Mouse (Mus musculus) testis, adult 2 months (tissue): ENCODE results near the gene 9930104L06Rik. TPM values are rescaled to one million over a fixed set of nuclear protein-coding genes. Genes with fewer than 3 reads are reported as not detected.

ENCODE experiments used
- H3K27ac ChIP-seq: fragments of 200-500 bp; 2 replicates; pipeline ENCODE4 v1.5.1; 2012; ENCODE audit warnings: low read depth, low read length; ENCODE audit not compliant: control insufficient read depth, insufficient read depth
- H3K27me3 ChIP-seq: fragments of 200-500 bp; 2 replicates; pipeline ENCODE4 v1.6.1; 2012; ENCODE audit warnings: mild to moderate bottlenecking, low read length, moderate library complexity; ENCODE audit not compliant: control insufficient read depth, insufficient read depth
- H3K36me3 ChIP-seq: fragments of 200-500 bp; 2 replicates; pipeline ENCODE4 v1.6.1; 2012; ENCODE audit warnings: mild to moderate bottlenecking, low read length; ENCODE audit not compliant: control insufficient read depth, insufficient read depth
- H3K4me1 ChIP-seq: fragments of 200-500 bp; 2 replicates; pipeline ENCODE4 v1.6.1; 2012; ENCODE audit warnings: low read length; ENCODE audit not compliant: control insufficient read depth, insufficient read depth
- H3K4me3 ChIP-seq: fragments of 200-500 bp; 2 replicates; pipeline ENCODE4 v1.5.1; 2012; ENCODE audit warnings: low read depth, mild to moderate bottlenecking, low read length, moderate library complexity, mixed read lengths; ENCODE audit not compliant: control insufficient read depth
- CTCF ChIP-seq: fragments of 200-500 bp; IDR thresholded peaks from 2 replicates; pipeline ENCODE4 v1.5.1; 2012; ENCODE audit warnings: low read depth, mild to moderate bottlenecking, inconsistent platforms, low read length, moderate library complexity; ENCODE audit not compliant: control insufficient read depth, insufficient read depth, insufficient replicate concordance
- POLR2A ChIP-seq: fragments of 200-500 bp; IDR thresholded peaks from 2 replicates; pipeline ENCODE4 v1.6.1; 2012; ENCODE audit warnings: low read depth, mild to moderate bottlenecking, inconsistent platforms, low read length, moderate library complexity; ENCODE audit not compliant: control insufficient read depth
- polyA plus RNA-seq: library from polyadenylated mRNA; depleted of rRNA; stranded (reverse); fragments of >200 nt; gene quantifications from 2 replicates; pipeline ENCODE4 v1.2.3, GENCODE M21; 2012

Gene 9930104L06Rik
- polyA plus RNA-seq, 1 experiment = 7.1 TPM

GRCm38 (mm10) chr4:124944961-124945360 is 8.1 kb downstream of the 9930104L06Rik start:
- Histone ChIP-seq H3K36me3 (peaks cover 2% of the 10 kb centered on the region; the same call in 1 of the 2 replicates), H3K27ac (no peak overlapping the region), H3K27me3 (no peaks in the 10 kb centered on the region), H3K4me1 (no peaks in the 10 kb centered on the region), H3K4me3 (no peak overlapping the region)
- no peak for TF ChIP-seq POLR2A
- TF ChIP-seq CTCF = no peak

GRCm38 (mm10) chr4:124949488-124949887 is 12.6 kb downstream of the 9930104L06Rik start:
- no peak overlapping the region for H3K4me3 ChIP-seq
- no peaks in the 10 kb centered on the region for H3K4me1 ChIP-seq
- no peaks in the 10 kb centered on the region for H3K27me3 ChIP-seq
- H3K27ac ChIP-seq = no peak overlapping the region
- TF ChIP-seq CTCF (no peak), POLR2A (no peak)
- H3K36me3 ChIP-seq = no peaks in the 10 kb centered on the region

GRCm38 (mm10) chr4:124950181-124951035 is 13.6 kb downstream of the 9930104L06Rik start:
- TF ChIP-seq POLR2A (no peak), CTCF (no peak)
- Histone ChIP-seq H3K4me3 (no peak overlapping the region), H3K36me3 (no peaks in the 10 kb centered on the region), H3K4me1 (no peaks in the 10 kb centered on the region), H3K27me3 (no peaks in the 10 kb centered on the region), H3K27ac (no peak overlapping the region)

- H3K27me3 ChIP-seq = no peaks in the 10 kb centered on the region
- TF ChIP-seq CTCF (no peak), POLR2A (no peak)
- no peaks in the 10 kb centered on the region for H3K36me3 ChIP-seq
- no peak overlapping the region for H3K27ac ChIP-seq
- H3K4me3 ChIP-seq = no peak overlapping the region
- H3K4me1 ChIP-seq = no peaks in the 10 kb centered on the region
Measured at GRCm38 (mm10) chr4:124951036-124951433, 14.2 kb downstream of the 9930104L06Rik start.

GRCm38 (mm10) chr4:124953546-124953945 is 16.7 kb downstream of the 9930104L06Rik start:
- Histone ChIP-seq H3K4me1 (no peaks in the 10 kb centered on the region), H3K36me3 (no peaks in the 10 kb centered on the region), H3K4me3 (no peak overlapping the region), H3K27ac (no peak overlapping the region), H3K27me3 (no peaks in the 10 kb centered on the region)
- TF ChIP-seq POLR2A (no peak), CTCF (no peak)

GRCm38 (mm10) chr4:124957284-124957683 is 20.4 kb downstream of the 9930104L06Rik start:
- no peaks in the 10 kb centered on the region for H3K27me3 ChIP-seq
- no peak overlapping the region for H3K27ac ChIP-seq
- no peak overlapping the region for H3K4me3 ChIP-seq
- no peaks in the 10 kb centered on the region for H3K4me1 ChIP-seq
- TF ChIP-seq POLR2A (no peak), CTCF (no peak)
- H3K36me3 ChIP-seq = no peaks in the 10 kb centered on the region

- Histone ChIP-seq H3K27me3 (no peaks in the 10 kb centered on the region), H3K4me1 (no peaks in the 10 kb centered on the region), H3K36me3 (no peaks in the 10 kb centered on the region), H3K27ac (no peak overlapping the region), H3K4me3 (no peak overlapping the region)
- no peak for TF ChIP-seq POLR2A
- TF ChIP-seq CTCF = no peak
Measured at GRCm38 (mm10) chr4:124959062-124959461, 22.2 kb downstream of the 9930104L06Rik start.
